Mouse (Mus musculus): Measurements from ENCODE around the gene Zbtb32.

The Zbtb32 gene

DNA sequence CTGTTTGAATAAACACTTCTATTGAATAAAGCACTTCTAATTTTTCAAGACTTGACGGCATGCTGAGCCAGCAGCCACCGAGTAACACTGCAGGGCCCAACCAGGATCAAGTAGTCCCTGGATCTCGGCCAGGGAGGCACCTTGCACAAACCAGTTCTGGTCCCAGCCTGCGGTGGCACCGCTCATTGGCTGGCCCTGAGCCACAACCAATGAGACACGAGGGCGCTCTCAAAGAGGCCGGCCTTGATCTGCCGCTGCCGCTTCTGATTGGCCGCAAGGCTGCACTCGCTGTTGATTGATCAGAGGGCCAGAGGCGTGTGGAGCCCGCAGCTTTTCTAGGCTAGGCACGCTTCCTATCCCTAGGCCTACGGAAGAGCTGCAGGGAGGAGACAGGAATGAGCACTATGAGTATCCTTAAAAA lies 1.2 kb upstream of the Zbtb32 start:
- DNase-seq: peak; percentile 70

- DNase-seq: no peak
These were observed 1.9 kb downstream of the Zbtb32 start for GRCm38 (mm10) chr7:30596811-30597210.

GRCm38 (mm10) chr7:30596093-30596492 lies 2.6 kb downstream of the Zbtb32 start:
- no peak for DNase-seq

GRCm38 (mm10) chr7:30594510-30595024 lies 4.1 kb downstream of the Zbtb32 start:
- DNase-seq: no peak

DNA sequence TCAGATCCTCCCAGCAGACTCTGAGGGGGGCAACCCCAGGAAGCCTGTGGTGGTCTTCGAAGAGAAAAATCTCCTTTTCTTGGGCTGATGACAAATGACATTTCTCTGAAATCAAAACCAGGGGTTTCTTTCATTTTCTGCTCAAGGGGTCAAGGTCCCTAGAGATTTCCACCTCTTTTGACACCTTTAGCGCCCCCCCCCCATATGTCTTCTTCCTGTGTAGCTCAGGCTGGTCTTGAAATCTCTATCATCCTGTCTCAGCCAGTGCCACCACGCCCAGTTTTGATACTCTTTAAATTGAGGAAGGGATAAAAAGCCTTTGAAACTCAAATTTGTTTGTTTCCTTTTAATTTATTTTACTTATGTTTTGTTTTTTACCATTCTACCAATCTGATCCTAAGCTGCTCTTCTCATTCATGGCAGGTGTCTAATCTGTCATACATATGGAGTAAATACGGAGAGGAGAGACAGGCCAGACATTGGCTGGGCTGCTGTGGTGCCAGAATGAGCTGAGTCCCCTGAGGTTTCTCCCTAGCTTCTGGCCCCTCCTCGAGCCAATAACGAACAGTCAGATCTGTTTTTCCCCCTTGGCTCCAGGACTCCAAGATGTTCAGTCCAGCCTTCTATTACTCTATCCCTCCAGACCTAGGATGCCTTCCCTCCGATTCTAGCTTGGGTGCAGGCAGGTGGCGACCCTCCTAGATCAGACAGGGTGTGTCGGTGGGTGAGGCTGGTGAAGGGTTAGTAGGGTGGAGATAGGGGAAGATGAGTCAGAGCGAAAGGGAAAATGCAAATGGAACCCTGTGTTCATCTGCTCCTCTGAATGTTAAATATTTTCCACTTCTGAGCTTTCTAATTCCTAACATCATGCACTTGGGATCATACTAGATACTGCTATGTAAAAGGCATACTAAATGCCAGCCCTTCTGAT lies 4.9 kb downstream of the Zbtb32 start:
- DNase-seq: no peak

DNA sequence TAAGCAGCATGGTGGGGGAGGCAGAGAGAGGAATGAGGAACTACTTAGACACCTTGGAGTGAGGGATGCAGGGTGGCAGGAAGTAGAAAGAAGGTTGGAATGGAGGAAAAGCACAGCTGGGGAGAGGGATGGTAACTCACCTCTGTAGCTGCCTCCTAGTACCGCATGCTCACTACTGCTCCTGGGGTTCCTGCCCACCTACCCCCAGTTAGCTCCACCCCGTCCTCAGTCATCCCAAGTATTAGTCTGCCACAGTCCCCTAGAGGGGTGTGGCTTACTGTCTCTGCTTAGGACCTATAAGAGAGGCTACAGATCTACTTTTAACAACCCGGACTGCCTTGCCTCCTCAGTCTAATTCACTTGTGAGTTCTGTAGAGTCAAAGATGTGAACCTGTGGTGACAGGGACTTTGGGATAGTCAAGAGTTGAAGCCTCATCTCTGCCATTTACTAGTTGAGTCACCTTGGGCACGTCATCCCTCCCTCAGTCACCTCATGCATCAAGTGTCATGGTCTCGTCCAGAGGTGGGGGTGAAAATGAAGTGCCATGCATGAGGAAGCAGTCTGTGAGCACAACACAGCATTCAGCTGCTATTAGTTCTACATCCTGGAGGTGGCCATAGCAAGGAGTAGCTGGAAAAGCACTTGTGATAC lies 5.8 kb downstream of the Zbtb32 start:
- DNase-seq: no peak

- DNase-seq: no peak
These were observed 7.1 kb downstream of the Zbtb32 start for GRCm38 (mm10) chr7:30591605-30591951.

GRCm38 (mm10) chr7:30590927-30591604 lies 7.6 kb downstream of the Zbtb32 start:
- DNase-seq: no peak

DNA sequence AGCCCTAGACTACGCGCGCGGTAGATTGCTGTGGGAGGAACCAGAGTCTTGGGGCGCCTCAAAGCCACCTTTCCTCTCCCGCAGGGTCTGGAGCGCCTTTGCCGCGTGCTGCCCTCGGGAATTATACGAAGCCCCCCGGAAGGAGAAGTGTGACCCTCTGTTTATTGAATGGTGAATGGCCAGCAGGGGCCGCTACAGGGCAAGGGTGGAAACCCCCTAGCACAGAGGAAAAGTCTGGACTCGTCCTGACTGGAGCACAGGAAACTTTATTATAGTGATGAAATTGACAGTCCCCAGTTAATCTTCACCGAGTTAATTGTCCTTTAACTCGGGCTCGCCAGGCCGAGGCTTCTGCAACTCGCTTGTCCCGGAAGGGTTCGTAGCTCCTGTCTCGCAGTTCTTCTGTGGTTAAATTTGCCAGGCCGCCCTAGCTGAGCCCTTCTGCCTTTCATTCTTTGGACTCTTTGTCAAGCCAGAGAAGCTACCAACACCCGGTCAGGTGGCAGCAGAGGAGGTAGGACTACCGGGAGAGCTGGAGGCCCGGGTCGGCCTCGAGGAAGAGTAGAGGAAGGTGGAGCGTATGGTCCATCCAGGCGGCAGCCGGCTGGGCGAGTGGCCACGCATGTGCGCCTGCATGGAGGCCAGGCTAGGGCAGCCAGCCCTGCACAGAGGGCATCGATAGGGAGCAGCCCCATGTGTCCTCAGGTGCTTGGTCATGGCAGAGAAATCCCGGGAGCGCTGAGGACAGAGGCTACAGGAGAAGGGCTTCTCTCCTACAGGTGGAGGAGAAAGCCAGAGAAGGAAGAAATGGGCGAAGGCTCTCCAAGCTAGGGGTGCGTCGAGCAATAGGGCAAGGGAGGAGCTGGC lies 9.0 kb downstream of the Zbtb32 start:
- peak; percentile 89 for DNase-seq

DNA sequence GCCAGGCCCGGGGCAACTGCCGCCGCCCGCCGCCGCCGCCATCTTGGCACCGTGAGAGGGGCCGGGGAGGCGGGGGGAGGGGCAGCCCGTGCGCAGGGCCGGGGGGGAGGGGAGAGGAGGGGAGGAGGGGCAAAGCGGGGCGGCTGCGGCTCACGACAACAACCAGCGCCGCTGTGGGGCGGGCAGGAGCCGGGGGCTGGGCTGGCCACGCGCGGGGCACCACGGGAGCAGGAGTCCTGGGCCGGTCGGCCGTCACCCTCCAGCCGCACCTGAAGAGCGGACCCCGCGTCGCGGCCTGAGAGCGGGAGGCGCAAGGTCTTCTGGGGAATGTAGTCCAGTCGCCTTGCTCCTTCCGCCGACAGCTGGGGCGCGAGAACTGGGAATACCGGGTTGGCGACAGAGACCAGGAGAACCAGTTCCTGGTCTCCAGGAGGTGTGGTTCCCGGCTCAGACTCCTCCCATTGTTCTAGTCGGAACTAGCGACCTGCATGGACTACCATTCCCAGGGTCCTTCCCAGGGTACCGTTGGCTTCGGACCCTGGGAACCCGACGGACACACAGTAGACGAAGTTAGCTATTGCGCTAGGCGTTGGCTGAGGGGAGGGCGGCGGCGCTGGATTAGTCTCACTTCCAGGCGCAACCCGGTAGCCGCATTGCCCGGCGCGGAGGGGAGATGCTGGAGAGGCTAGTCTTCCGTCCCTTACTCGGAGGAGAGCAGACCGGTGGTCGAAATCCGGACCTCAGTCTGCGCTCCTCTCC lies 9.9 kb downstream of the Zbtb32 start, which contains the start of gene Kmt2b:
Gene Kmt2b, minus strand, starts transcription at position 51 of the 759 bp plus-strand sequence.
- DNase-seq: peak; percentile 95

DNA sequence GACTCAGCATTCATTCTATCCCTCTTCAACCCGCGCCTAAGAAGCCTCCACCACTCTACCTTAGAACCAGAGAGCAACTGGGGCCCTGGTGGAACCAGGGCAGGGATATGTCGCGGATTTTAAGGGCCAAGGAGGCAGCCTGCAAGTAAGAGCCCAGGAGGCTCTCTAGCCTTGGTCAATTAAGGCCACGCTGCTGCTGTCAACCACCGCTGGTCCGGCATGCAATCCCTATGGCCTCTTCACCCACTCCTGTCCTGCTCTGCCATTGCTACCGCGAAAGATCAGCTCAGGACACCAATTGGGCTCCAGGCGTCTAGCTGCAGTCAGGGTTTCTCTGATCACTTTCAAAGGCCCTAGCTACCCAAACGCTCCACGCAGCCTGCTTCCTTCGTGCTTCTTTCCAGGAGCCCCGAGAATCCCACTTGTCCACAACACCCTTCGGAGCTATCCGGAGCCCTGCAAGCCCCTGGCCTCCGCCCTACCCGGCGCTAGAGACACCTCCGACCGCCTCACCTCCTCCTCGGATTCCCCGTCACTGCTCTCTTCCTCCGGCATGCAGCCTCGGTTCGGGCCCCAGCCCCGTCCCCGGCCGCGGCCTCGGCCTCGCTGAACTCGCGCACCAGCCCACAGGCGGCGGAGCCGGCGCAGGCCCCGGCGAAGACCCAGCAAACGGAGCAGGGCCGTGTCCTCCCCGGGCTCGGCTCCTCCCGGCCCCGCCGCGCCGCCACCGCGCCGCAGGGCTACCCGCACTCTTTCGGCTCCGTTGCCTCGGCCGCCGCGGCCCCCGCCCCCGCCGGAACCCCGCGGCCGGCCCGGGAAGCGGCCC lies 10.7 kb downstream of the Zbtb32 start:
- DNase-seq: peak; percentile 68

- peak; percentile 28 for DNase-seq
These were observed 12.2 kb downstream of the Zbtb32 start for GRCm38 (mm10) chr7:30586455-30587020.

DNA sequence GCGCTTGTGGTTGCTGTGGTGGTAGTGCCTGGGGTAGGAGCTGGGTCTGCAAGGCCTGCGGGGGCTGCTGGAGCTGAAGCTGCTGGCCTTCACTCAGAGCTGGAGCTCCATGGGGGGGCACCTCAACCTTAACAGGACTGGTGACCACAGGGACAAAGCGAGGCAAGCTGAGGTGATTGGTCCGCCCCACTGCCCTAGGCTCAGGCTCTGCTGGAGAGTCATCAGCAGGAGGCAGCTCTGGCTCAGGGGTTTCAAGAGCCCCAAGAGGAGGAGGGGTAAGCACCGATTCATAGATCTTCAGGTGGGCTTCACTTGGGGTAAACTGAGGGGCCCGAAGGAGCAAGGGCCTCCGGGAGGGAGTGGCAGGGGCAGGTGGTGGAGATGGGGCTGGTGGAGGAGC lies 13.5 kb downstream of the Zbtb32 start:
- no peak for DNase-seq

DNA sequence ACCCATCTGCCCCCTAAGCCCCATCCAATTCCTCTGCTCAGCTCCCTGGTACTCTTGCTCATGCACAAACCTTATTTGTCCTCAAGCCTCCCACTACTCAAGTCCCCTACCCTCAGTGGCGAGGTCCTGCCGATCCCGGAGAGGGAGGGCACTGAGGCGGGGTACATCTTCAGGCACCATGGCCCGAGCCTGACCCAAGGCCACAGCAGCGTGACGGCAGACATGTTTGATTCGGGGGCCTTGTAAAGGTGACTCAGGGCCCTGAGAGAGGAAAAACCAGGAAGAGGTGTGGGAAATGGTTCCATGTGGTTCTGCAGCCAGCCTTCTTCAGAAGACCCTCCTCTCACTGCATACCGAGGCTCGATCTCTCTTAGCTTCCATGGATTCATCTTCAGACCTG lies 14.4 kb downstream of the Zbtb32 start:
- no peak for DNase-seq

DNA sequence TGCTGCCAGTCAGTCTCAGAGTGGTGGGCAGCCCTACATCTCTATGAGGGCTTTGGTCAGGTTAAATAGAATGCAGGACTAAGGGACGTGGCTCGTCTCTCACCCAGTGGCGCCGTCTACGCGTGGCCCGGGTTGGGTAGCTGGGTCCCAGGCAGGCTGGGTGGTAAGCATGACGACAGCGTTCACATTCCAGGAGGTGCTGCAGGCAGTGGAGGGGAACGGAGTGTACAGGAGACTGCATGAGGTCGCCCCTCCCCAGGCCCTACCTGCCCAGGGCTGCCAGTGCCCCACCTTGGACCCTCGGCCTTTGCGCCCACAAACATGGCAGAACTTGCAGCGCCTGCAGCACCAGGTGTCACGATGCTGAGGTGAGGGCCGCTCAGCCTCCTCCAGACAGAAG lies 17.2 kb downstream of the Zbtb32 start:
- no peak for DNase-seq

- DNase-seq: no peak
These were observed 18.8 kb downstream of the Zbtb32 start for GRCm38 (mm10) chr7:30579950-30580349.

GRCm38 (mm10) chr7:30572969-30573368 lies 25.7 kb downstream of the Zbtb32 start:
- DNase-seq: no peak

- no peak for DNase-seq
These were observed 26.3 kb downstream of the Zbtb32 start for GRCm38 (mm10) chr7:30572389-30572788.

DNA sequence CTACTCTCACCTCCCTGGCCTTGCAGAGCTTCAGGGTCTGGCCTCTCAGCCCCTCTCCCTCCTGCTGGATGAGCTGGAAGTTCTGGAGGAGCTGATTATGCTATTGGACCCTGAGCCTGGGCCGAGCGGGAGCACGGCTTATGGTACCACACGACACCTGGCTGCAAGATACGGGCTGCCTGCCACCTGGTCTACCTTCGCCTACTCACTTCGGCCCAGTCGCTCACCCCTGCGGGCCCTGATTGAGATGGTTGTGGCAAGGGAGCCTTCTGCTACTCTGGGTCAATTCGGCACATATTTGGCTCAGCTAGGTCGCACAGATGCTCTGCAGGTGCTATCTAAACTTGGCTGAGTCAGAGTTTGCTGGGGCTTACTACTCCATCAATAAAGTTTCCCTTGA lies 31.2 kb downstream of the Zbtb32 start:
- no peak for DNase-seq

GRCm38 (mm10) chr7:30566033-30566432 lies 32.7 kb downstream of the Zbtb32 start:
- DNase-seq: no peak

Data from thymus, postnatal 14 days (tissue).